Mouse (Mus musculus) myocyte (in vitro differentiated cells): ENCODE results near the gene Ovol2. TPM values are rescaled to one million over a fixed set of nuclear protein-coding genes. Genes with fewer than 3 reads are reported as not detected.

Experiments used
- H3K27me3 ChIP-seq: one replicate; pipeline ENCODE4 v1.6.1; 2011; ENCODE audit not compliant: control insufficient read depth, insufficient read depth, insufficient read length
- H3K36me3 ChIP-seq: one replicate; pipeline ENCODE4 v1.6.1; 2011; ENCODE audit not compliant: control insufficient read depth, insufficient read depth
- H3K4me2 ChIP-seq: one replicate; pipeline ENCODE4 v1.6.1; 2011; ENCODE audit warnings: low read depth, control low read depth
- H3K4me3 ChIP-seq: one replicate; pipeline ENCODE4 v1.5.1; 2011; ENCODE audit warnings: mild to moderate bottlenecking, control low read depth, moderate library complexity
- H3K79me2 ChIP-seq: one replicate; pipeline ENCODE4 v1.6.1; 2011; ENCODE audit not compliant: control insufficient read depth, insufficient read depth
- H3ac ChIP-seq: one replicate; pipeline ENCODE4 v1.6.1; 2011; ENCODE audit not compliant: control insufficient read depth, insufficient read length
- CEBPB ChIP-seq: IDR thresholded peaks from 2 replicates; pipeline ENCODE4 v1.6.1; 2011; ENCODE audit warnings: mild to moderate bottlenecking, moderate library complexity; ENCODE audit not compliant: poor library complexity, insufficient read depth, severe bottlenecking
- E2F4 ChIP-seq: IDR thresholded peaks from one replicate; pipeline ENCODE4 v1.6.1; 2011; ENCODE audit warnings: mild to moderate bottlenecking, control low read depth, moderate library complexity; ENCODE audit not compliant: insufficient read depth
- MAX ChIP-seq: IDR thresholded peaks from one replicate; pipeline ENCODE4 v1.6.1; 2011; ENCODE audit warnings: low read depth, mild to moderate bottlenecking, control low read depth
- MYOD1 ChIP-seq, 3 experiments: IDR thresholded peaks; one replicate each; pipeline ENCODE4 v1.6.1; 2011; ENCODE audit warnings: control low read depth in 2 of 3, low read depth in 2 of 3, mild to moderate bottlenecking in 2 of 3, moderate library complexity in 1 of 3; ENCODE audit not compliant: insufficient read length in 2 of 3, control insufficient read depth in 1 of 3
- MYOG ChIP-seq, 3 experiments: IDR thresholded peaks; one replicate each; pipeline ENCODE4 v1.6.1; 2011; ENCODE audit warnings: control low read depth in 2 of 3, low read depth in 2 of 3, mild to moderate bottlenecking in 2 of 3; ENCODE audit not compliant: insufficient read length in 2 of 3, control insufficient read depth in 1 of 3, insufficient read depth in 1 of 3
- POLR2A ChIP-seq: IDR thresholded peaks from one replicate; pipeline ENCODE4 v1.6.1; 2011; ENCODE audit warnings: low read depth, mild to moderate bottlenecking, control low read depth, moderate library complexity; ENCODE audit not compliant: insufficient read length
- POLR2AphosphoS2 ChIP-seq: IDR thresholded peaks from one replicate; pipeline ENCODE4 v1.6.1; 2011; ENCODE audit warnings: low read depth, control low read depth; ENCODE audit not compliant: insufficient read length
- REST ChIP-seq: IDR thresholded peaks from one replicate; pipeline ENCODE4 v1.6.1; 2011; ENCODE audit warnings: mild to moderate bottlenecking, control low read depth, moderate library complexity; ENCODE audit not compliant: insufficient read depth, insufficient read length
- SRF ChIP-seq: IDR thresholded peaks from one replicate; pipeline ENCODE4 v1.6.1; 2011; ENCODE audit warnings: low read depth; ENCODE audit not compliant: control insufficient read depth, insufficient read length
- TCF12 ChIP-seq: IDR thresholded peaks from one replicate; pipeline ENCODE4 v1.6.1; 2011; ENCODE audit warnings: mild to moderate bottlenecking, control low read depth; ENCODE audit not compliant: poor library complexity, insufficient read depth, severe bottlenecking
- TCF3 ChIP-seq: IDR thresholded peaks from one replicate; pipeline ENCODE4 v1.6.1; 2011; ENCODE audit warnings: low read depth, control low read depth; ENCODE audit not compliant: insufficient read length
- USF1 ChIP-seq: IDR thresholded peaks from one replicate; pipeline ENCODE4 v1.6.1; 2011; ENCODE audit warnings: low read depth, mild to moderate bottlenecking, control low read depth, moderate library complexity
- polyA plus RNA-seq: library from polyadenylated mRNA; unstranded; fragments of >200 nt; fragmentation: generic; extraction: Trizol; gene quantifications from one replicate; pipeline ENCODE4 v1.2.1, GENCODE M21; 2012; ENCODE audit warnings: missing spikeins

The Ovol2 gene
- polyA plus RNA-seq, 1 experiment = not detected

GRCm38 (mm10) chr2:144269679-144270475 is 62.1 kb downstream of the Ovol2 start:
- TF ChIP-seq E2F4 (no peak), CEBPB (no peak), USF1 (no peak), TCF12 (no peak), POLR2A (no peak), MYOG (IDR thresholded peaks at IDR 0.05; ENCODE audit: control insufficient read depth in 1 of 3, insufficient read depth in 1 of 3, insufficient read length in 2 of 3, low read depth in 2 of 3) (no peak), MYOD1 (IDR thresholded peaks at IDR 0.05; ENCODE audit: control insufficient read depth in 1 of 3, insufficient read length in 2 of 3, low read depth in 2 of 3) (no peak), MAX (no peak)
- Histone ChIP-seq H3K36me3 (peaks cover 3% of the 10 kb centered on the region), H3ac (peak overlapping the region; percentile 88), H3K4me2 (peak overlapping the region; percentile 89), H3K79me2 (peaks cover 57% of the 10 kb centered on the region), H3K27me3 (no peaks in the 10 kb centered on the region), H3K4me3 (peak overlapping the region; percentile 85)

GRCm38 (mm10) chr2:144269306-144269650 is 62.7 kb downstream of the Ovol2 start:
- H3K79me2 ChIP-seq = peaks cover 63% of the 10 kb centered on the region
- H3K4me2 ChIP-seq = peak overlapping the region; percentile 89
- TF ChIP-seq POLR2AphosphoS2 = no peak
- no peak for TF ChIP-seq SRF
- TF ChIP-seq CEBPB = no peak
- no peak for TF ChIP-seq TCF12
- no peak for TF ChIP-seq REST
- no peak for TF ChIP-seq TCF3
- TF ChIP-seq MYOD1 (IDR thresholded peaks at IDR 0.05; ENCODE audit: control insufficient read depth in 1 of 3, insufficient read length in 2 of 3, low read depth in 2 of 3) = no peak
- H3K36me3 ChIP-seq = peaks cover 9% of the 10 kb centered on the region
- peak overlapping the region; percentile 85 for H3K4me3 ChIP-seq
- peak overlapping the region; percentile 88 for H3ac ChIP-seq
- H3K27me3 ChIP-seq = no peaks in the 10 kb centered on the region

- Histone ChIP-seq H3ac (no peak overlapping the region), H3K4me3 (peak overlapping the region; percentile 85), H3K4me2 (peak overlapping the region; percentile 89), H3K27me3 (no peaks in the 10 kb centered on the region), H3K79me2 (peaks cover 66% of the 10 kb centered on the region), H3K36me3 (peaks cover 9% of the 10 kb centered on the region)
- TF ChIP-seq TCF3 (no peak), MYOG (IDR thresholded peaks at IDR 0.05; ENCODE audit: control insufficient read depth in 1 of 3, insufficient read depth in 1 of 3, insufficient read length in 2 of 3, low read depth in 2 of 3) (no peak), MAX (no peak), USF1 (no peak), E2F4 (no peak), POLR2A (no peak)
Observed at GRCm38 (mm10) chr2:144268446-144269305, 63.3 kb downstream of the Ovol2 start.

GRCm38 (mm10) chr2:144267731-144268015 is 64.3 kb downstream of the Ovol2 start:
- TF ChIP-seq CEBPB = no peak
- no peak for TF ChIP-seq POLR2A
- TF ChIP-seq USF1 = peak; percentile 50
- TF ChIP-seq E2F4 = no peak
- H3K36me3 ChIP-seq = peaks cover 9% of the 10 kb centered on the region
- no peak overlapping the region for H3ac ChIP-seq
- no peaks in the 10 kb centered on the region for H3K27me3 ChIP-seq
- H3K4me3 ChIP-seq = peak overlapping the region; percentile 85
- H3K79me2 ChIP-seq = peaks cover 76% of the 10 kb centered on the region
- peak overlapping the region; percentile 89 for H3K4me2 ChIP-seq

GRCm38 (mm10) chr2:144267004-144267730 is 64.8 kb downstream of the Ovol2 start:
- no peaks in the 10 kb centered on the region for H3K27me3 ChIP-seq
- peaks cover 9% of the 10 kb centered on the region for H3K36me3 ChIP-seq

More at GRCm38 (mm10) chr2:144267004-144267730, 64.8 kb downstream of the Ovol2 start:
- TF ChIP-seq E2F4 = no peak
- no peak for TF ChIP-seq USF1
- no peak for TF ChIP-seq POLR2AphosphoS2
- TF ChIP-seq POLR2A = no peak
- no peak for TF ChIP-seq TCF3
- TF ChIP-seq SRF = no peak
- TF ChIP-seq MYOG (IDR thresholded peaks at IDR 0.05; ENCODE audit: control insufficient read depth in 1 of 3, insufficient read depth in 1 of 3, insufficient read length in 2 of 3, low read depth in 2 of 3) = no peak
- TF ChIP-seq REST = no peak
- TF ChIP-seq MAX = no peak
- no peak for TF ChIP-seq CEBPB
- no peak for TF ChIP-seq MYOD1 (IDR thresholded peaks at IDR 0.05; ENCODE audit: control insufficient read depth in 1 of 3, insufficient read length in 2 of 3, low read depth in 2 of 3)
- TF ChIP-seq TCF12 = no peak
- peaks cover 81% of the 10 kb centered on the region for H3K79me2 ChIP-seq
- no peak overlapping the region for H3ac ChIP-seq
- H3K4me2 ChIP-seq = peak overlapping the region; percentile 89
- H3K4me3 ChIP-seq = peak overlapping the region; percentile 85
